Mouse (Mus musculus): ENCODE data around the gene Irx5.

GRCm38 (mm10) chr8:92413583-92413982 lies 56.2 kb downstream of the Irx5 start:
- TF ChIP-seq CTCF (IDR thresholded peaks at IDR 0.05; ENCODE audit: insufficient read depth, low read length) (no peak), POLR2A (IDR thresholded peaks at IDR 0.05; ENCODE audit: borderline replicate concordance, extremely low read depth, low read depth, low read length) (no peak)

Data from lung, adult 2 months (tissue).